Mouse (Mus musculus) gastrocnemius, postnatal 25 days (tissue): ENCODE measurements around the gene Tlk1. TPM values are rescaled to one million over a fixed set of nuclear protein-coding genes. Genes with fewer than 3 reads are reported as not detected.

Experiments used
- DNase-seq: peaks from one replicate; pipeline ENCODE4 v3.0.0; 2022
- long read RNA-seq, 2 experiments: library from polyadenylated mRNA; stranded (forward); transcript quantifications; one replicate each; pipeline ENCODE4 v2.0.0; 2021
- total RNA-seq, 2 experiments: library from RNA; stranded (reverse); gene quantifications; 1 replicate in 1 of 2; 2 replicates in 1 of 2; pipeline ENCODE4 v1.2.3; 2021

Gene Tlk1
- total RNA-seq: 10 to 100 TPM; 28.1 to 34.8 TPM
- long read RNA-seq, experiment 1, full-length matches to known transcripts: 10 of 13 reads
- long read RNA-seq, experiment 1, partial matches to known transcripts: 0 of 13 reads
- long read RNA-seq, experiment 1, other reads (novel, unspliced or antisense): 3 of 13 reads
- long read RNA-seq, experiment 2, full-length matches to known transcripts: 12 of 22 reads
- long read RNA-seq, experiment 2, partial matches to known transcripts: 2 of 22 reads
- long read RNA-seq, experiment 2, other reads (novel, unspliced or antisense): 8 of 22 reads

DNA sequence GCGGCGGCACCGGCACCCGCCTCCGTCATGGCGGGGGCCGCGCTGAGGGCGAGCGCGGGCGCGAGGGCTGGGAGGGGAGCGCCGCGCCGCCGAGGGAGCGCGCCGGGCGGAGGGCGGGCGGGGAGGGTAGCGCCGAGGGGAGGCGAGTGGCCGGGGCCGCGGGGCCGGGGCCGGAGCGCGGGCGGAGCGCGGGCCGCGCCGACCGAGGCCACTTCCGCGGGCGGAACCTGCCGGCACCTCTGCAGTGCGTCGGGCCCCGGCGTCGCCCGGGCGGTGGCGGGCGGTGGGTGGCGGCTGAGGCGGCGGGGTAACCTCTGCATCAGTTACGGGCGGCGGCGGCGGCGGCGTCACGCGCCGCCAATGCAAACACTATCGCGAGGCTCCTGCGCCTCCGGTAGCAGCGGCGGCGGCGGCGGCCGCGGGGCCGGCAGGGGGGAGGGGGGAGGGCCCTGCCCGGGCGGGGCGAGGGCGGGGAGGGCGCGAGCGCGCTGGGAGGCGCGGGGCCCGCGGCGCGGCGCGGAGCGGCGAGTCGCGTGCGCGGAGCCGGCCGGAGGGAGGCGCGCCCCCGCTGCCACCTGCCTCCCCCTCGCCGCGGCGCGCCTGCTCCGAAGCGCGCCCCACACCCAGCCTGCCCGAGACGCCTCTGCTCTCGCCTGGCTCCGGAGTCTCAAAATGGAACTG, at the start of gene Tlk1:
Gene Tlk1 (minus strand): TSS at position 358 of the 681 bp plus-strand sequence.
- peak; percentile 83 for DNase-seq

- DNase-seq: no peak
Observed at GRCm38 (mm10) chr2:70875129-70875528, 49.6 kb upstream of the Tlk1 start.

DNA sequence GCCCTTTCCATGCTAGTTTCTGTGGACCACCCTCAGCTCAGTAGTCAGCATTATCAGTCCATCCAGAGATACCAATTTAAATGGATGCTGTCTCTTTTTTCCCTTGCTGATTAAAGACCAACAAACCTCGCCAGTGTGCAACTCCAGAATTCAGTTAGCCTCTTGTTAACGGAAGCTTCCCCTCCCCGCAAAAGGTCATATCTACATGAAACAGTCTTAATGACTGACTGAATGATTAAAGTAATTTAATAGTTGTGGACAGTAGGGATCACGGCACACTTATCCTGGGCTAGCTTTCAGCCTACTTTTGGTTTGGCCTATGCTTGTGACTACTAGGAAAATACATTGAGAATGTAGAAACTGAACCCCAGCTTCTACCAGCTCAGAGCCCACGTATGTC, 47.6 kb upstream of the Tlk1 start:
- DNase-seq: no peak

GRCm38 (mm10) chr2:70871466-70872022, 46.0 kb upstream of the Tlk1 start:
- no peak for DNase-seq

GRCm38 (mm10) chr2:70870819-70871218, 45.3 kb upstream of the Tlk1 start:
- DNase-seq: no peak

GRCm38 (mm10) chr2:70869116-70869515, 43.6 kb upstream of the Tlk1 start:
- DNase-seq: no peak

- DNase-seq: no peak
Observed at GRCm38 (mm10) chr2:70867231-70867630, 41.7 kb upstream of the Tlk1 start.

- DNase-seq: no peak
Observed at GRCm38 (mm10) chr2:70862881-70863280, 37.4 kb upstream of the Tlk1 start.

GRCm38 (mm10) chr2:70859740-70860139, 34.2 kb upstream of the Tlk1 start:
- no peak for DNase-seq

DNA sequence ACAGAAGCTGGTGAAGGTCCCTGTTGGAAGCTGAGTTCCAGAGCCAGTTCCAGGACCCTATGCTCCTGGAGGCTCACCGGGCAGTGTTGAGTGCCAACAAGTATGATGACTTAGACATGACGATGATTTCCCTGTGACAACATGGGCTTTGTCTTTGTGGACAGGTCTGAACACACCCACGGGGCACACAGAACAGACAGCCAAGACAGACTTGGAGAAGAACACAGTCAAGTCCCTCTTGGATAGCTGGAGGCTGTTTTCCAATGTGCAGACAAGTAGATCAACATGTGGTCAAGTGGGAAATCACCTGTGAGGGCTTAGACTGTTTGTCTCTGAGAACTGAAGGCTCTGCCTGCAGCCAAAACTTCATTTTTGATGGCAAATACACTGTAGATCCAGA, 31.4 kb upstream of the Tlk1 start:
- DNase-seq: no peak

- DNase-seq: no peak
Observed at GRCm38 (mm10) chr2:70854231-70854888, 28.8 kb upstream of the Tlk1 start.

- DNase-seq: no peak
Observed at GRCm38 (mm10) chr2:70853329-70853728, 27.8 kb upstream of the Tlk1 start.

DNA sequence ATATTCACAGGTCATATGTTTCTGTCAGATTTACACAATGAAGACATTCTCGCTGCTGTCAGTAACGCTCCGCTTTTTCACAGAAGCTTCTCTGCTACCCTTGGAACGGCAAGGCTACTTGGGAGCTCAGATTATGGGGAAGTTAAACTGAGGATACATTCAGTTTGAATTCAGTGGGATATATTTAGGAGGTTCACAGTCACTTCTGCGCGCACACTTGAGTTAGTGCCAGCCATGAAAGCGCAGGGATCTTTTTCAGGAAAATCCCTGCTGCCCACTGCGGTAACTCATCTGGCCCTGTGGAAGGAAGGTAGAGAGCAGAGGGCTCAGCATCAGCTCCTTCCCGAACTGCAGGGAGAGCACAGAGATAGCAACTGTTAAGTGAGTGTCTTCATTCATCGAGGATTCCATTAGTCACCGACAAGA, 27.3 kb upstream of the Tlk1 start:
- DNase-seq: no peak

GRCm38 (mm10) chr2:70852186-70852795, 26.8 kb upstream of the Tlk1 start:
- DNase-seq: no peak

- no peak for DNase-seq
Observed at GRCm38 (mm10) chr2:70845871-70846270, 20.3 kb upstream of the Tlk1 start.

DNA sequence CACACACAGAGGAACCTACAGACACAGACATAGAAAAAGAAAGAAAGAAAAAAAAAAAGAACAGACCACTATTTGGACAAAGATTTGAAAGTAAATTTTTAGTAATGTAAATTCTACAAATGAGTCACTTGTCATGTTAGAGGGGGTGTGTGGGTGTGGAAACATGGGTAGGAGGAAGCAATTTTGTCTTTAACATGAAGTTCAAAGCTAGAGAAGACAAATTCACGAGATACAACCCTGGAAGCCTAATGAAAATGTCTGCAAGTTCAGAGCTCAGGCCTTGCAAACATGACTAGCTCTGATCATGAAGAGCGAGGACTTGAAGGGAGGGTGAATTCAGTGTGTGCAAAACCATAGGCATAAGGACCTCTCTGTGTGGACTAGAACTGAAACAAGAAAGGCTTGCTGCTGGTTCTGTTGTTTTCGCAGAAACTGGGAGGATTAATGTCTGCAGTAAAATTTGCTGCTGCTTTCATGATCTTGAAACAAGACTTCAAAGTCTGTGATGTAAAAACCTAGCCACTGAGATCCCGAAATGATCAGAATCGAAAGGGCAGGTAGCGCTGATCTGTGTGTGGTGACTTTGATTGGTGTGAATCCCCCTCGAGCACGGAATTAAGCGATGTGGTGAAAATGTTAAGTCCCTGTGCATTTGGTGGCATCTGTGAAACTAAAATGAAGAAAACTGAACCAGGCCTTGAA, 19.3 kb upstream of the Tlk1 start:
- DNase-seq: no peak

- peak; percentile 63 for DNase-seq
Observed at GRCm38 (mm10) chr2:70842049-70842618, 16.6 kb upstream of the Tlk1 start.

DNA sequence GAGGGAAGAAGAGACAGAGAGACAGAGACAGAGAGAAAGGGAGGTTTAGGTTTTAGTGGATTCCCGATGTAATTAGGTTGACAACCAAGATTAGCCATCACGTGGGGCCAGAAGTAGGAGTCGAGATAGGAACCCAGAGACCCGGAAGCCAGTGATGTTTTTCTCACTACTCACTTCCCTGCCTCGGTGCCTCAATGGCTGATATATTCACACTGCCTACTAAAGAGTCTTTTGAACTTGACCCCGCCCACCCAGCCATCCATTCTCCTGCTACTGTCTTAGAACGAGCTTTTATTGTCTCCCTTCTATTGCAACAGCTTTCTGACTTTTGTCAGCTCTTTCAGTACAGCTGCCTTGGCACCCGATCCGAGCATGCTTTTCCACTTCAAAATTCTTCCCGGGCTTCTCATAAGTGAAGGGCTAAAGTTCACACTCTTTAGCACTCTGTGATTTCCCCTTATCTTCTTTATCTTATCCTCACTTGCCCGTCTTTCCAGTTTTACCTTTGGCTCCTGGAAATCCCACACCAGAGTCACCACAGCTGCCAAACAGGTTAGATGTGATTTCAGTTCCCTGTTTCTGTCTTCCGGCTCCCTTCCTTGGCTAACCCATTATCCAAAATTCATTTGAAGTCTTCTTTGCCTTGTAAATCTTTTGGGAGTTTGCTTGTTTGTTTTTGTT, 13.1 kb upstream of the Tlk1 start:
- DNase-seq: no peak

GRCm38 (mm10) chr2:70836306-70836651, 10.8 kb upstream of the Tlk1 start:
- no peak for DNase-seq

DNA sequence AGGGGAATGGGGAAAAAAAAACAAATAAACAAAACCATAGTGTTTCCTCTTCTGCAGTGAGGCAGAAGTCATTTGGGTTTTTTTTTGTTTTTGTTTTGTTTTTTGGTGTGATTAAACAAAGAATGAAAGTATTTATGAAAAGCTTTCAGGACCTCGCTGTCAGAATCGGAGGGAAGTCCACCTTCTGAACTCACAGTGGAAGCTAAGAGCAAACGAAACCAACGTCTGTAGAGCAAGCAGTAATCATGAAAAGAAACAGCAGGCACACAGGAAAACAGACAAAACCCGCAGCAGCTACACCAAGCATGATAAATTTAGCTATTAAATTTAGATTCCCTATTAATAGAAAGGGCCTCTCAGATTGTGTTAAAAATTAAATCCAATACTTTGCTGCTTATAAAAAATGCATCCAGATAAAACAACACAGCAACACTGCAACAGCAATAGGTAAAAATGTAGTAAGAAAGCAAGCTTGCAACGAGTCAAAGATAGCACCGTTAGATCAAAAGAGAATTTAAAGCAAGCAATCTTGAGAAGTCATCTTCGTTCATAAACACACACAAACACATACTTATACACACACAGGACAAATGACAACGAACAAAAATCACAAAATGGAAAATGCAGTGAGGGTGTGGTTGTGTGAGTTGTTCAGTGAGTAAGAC, 10.2 kb upstream of the Tlk1 start:
- DNase-seq: no peak

DNA sequence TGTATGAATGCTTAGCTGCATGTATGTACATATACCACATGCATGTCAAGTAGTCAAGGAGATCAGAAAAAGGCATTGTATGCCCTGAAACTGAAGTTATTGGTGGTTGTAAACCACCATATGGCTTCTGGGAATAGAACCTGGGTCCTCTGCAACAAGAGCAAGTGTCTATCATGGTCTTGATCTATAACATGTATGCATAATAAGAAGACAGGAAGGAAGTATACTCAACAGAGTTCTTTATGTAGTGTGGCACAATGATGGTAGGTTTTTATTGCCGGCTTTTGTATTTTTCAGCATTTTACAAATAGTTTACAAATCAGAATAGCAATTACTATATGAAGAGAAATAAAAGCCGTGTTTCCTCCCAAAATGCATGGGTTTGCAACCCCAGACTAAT, 9.7 kb upstream of the Tlk1 start:
- DNase-seq: no peak
